Mouse (Mus musculus) frontal cortex, postnatal 36 days (tissue): ENCODE data around the gene Ctsz.

Experiments used
- DNase-seq, 2 experiments: peaks; one replicate each; pipeline ENCODE4 v3.0.0; 2022; ENCODE audit warnings: low spot score in 2 of 2

Ctsz gene

GRCm38 (mm10) chr2:174396643-174397042 lies 42.2 kb downstream of the Ctsz start:
- no peak for DNase-seq

GRCm38 (mm10) chr2:174393383-174393782 lies 45.5 kb downstream of the Ctsz start:
- DNase-seq: no peak

GRCm38 (mm10) chr2:174392554-174392953 lies 46.3 kb downstream of the Ctsz start:
- no peak for DNase-seq

- no peak for DNase-seq
These were observed 46.9 kb downstream of the Ctsz start for GRCm38 (mm10) chr2:174391936-174392335.

GRCm38 (mm10) chr2:174381021-174381420 lies 57.8 kb downstream of the Ctsz start:
- no peak for DNase-seq
